Comparison of ENCODE assay signal across 8 mouse cellular contexts in genomic region chr17:35000717-35001451, GRCm38 (mm10). TPM values are rescaled to one million over a fixed set of nuclear protein-coding genes. Genes with fewer than 3 reads are reported as not detected.
DNase-seq lines count a peak whose midpoint lies in the region; ATAC-seq and TF ChIP-seq lines count a peak whose summit lies in the region.

Gene Vars, plus strand, starts transcription at chr17:35000987.

- H3K27me3 ChIP-seq in embryonic facial prominence, embryonic 11.5 days (ENCODE audit: control insufficient read depth, insufficient read depth, low read length), result no peaks in the 10 kb centered on the region
- no peaks in the 10 kb centered on the region for H3K27me3 ChIP-seq in intestine, postnatal 0 days (replicated peaks; ENCODE audit: control insufficient read depth, insufficient read depth, low read length)
- no peaks in the 10 kb centered on the region for H3K27me3 ChIP-seq in midbrain, embryonic 10.5 days (ENCODE audit: low read depth, poor library complexity, severe bottlenecking)

- 0% methylated on average over 83 of the region's 83 CpGs for WGBS in embryonic facial prominence, embryonic 11.5 days
- under 1% methylated on average over 67 of the region's 83 CpGs for WGBS in intestine, postnatal 0 days
- under 1% methylated on average over 83 of the region's 83 CpGs for WGBS in midbrain, embryonic 10.5 days

- H3K9me3 ChIP-seq in embryonic facial prominence, embryonic 11.5 days (replicated peaks; ENCODE audit: control insufficient read depth, low read length), result no peaks in the 10 kb centered on the region
- no peaks in the 10 kb centered on the region for H3K9me3 ChIP-seq in intestine, postnatal 0 days (ENCODE audit: control insufficient read depth)
- no peaks in the 10 kb centered on the region for H3K9me3 ChIP-seq in midbrain, embryonic 10.5 days (replicated peaks)

- peak within 1 kb of the TSS; percentile 89 for H3K4me3 ChIP-seq in embryonic facial prominence, embryonic 11.5 days (ENCODE audit: low read depth, low read length)
- peak within 1 kb of the TSS; percentile 68 for H3K4me3 ChIP-seq in intestine, postnatal 0 days (ENCODE audit: low read depth, low read length)
- H3K4me3 ChIP-seq in midbrain, embryonic 10.5 days, result peak within 1 kb of the TSS; percentile 86

- intact Hi-C loops in left cerebral cortex, postnatal 36 days (cut with DNase I), result loop anchor here (10.0 kb wide), 1 partner anchor 234 kb away; the partner anchor contains the start of genes Atp6v1g2 and Nfkbil1

- H3K9ac ChIP-seq in embryonic facial prominence, embryonic 11.5 days (replicated peaks; ENCODE audit: low read length), result peak within 1 kb of the TSS; percentile 98
- H3K9ac ChIP-seq in intestine, postnatal 0 days (ENCODE audit: low read depth, low read length), result peak within 1 kb of the TSS; percentile 76

- H3K4me1 ChIP-seq in embryonic facial prominence, embryonic 11.5 days (ENCODE audit: control insufficient read depth, insufficient read depth, low read length), result peaks cover 3% of the 10 kb centered on the region; the same call in 1 of the 2 replicates
- H3K4me1 ChIP-seq in intestine, postnatal 0 days (replicated peaks; ENCODE audit: control insufficient read depth, insufficient read depth, low read length), result peaks cover 8% of the 10 kb centered on the region; the same call in 1 of the 2 replicates
- H3K4me1 ChIP-seq in midbrain, embryonic 10.5 days, result peaks cover 72% of the 10 kb centered on the region

- H3K4me2 ChIP-seq in embryonic facial prominence, embryonic 11.5 days (ENCODE audit: low read depth, low read length), result peak within 1 kb of the TSS; percentile 98
- H3K4me2 ChIP-seq in intestine, postnatal 0 days (replicated peaks; ENCODE audit: low read depth), result peak within 1 kb of the TSS; percentile 96

- peaks cover 7% of the 10 kb centered on the region; the same call in 1 of the 2 replicates for H3K36me3 ChIP-seq in embryonic facial prominence, embryonic 11.5 days (replicated peaks; ENCODE audit: control insufficient read depth, insufficient read depth, low read depth, low read length)
- peaks cover 19% of the 10 kb centered on the region for H3K36me3 ChIP-seq in intestine, postnatal 0 days (ENCODE audit: control insufficient read depth, insufficient read depth)
- H3K36me3 ChIP-seq in midbrain, embryonic 10.5 days, result peaks cover 63% of the 10 kb centered on the region

- peak; percentile 88 for ATAC-seq in embryonic facial prominence, embryonic 11.5 days (replicated peaks; ENCODE audit: insufficient number of reproducible peaks, low FRiP score, low TSS enrichment, low read depth)
- ATAC-seq in granulocyte monocyte progenitor cell, adult 5-6 weeks (replicated peaks; ENCODE audit: poor library complexity, severe bottlenecking), result peak; percentile 50
- peak; percentile 80 for ATAC-seq in intestine, postnatal 0 days

- peak; percentile 1; the same call in 1 of the 2 replicates for TF ChIP-seq CTCF in intestine, postnatal 0 days (IDR thresholded peaks at IDR 0.05; ENCODE audit: low read depth)

- H3K27ac ChIP-seq in embryonic facial prominence, embryonic 11.5 days (replicated peaks; ENCODE audit: low read depth, low read length), result peak within 1 kb of the TSS; percentile 96
- H3K27ac ChIP-seq in intestine, postnatal 0 days (ENCODE audit: low read depth, low read length), result peak within 1 kb of the TSS; percentile 93
- peak within 1 kb of the TSS; percentile 98 for H3K27ac ChIP-seq in midbrain, embryonic 10.5 days (replicated peaks)

- DNase-seq in urinary bladder, adult 18-20 months (ENCODE audit: low spot score in 2 of 2), result peak; percentile 82 to 92
- no peak for DNase-seq in urinary bladder, postnatal 10 days (ENCODE audit: low spot score)
- DNase-seq in embryonic facial prominence, embryonic 11.5 days (ENCODE audit: low spot score), result peak; percentile 93
- DNase-seq in left cerebral cortex, postnatal 36 days (ENCODE audit: low spot score in 2 of 2), result peak; percentile 84 to 88
- peak; percentile 98 for DNase-seq in midbrain, embryonic 10.5 days (ENCODE audit: low spot score)
- DNase-seq in right cerebral cortex, postnatal 36 days (ENCODE audit: low spot score in 2 of 2), result peak; percentile 61 to 73

RNA-seq across cellular contexts. Expression of gene Vars, which starts in this region (rescaled TPM):
- 73.9 and 85.2 TPM in 2 replicates for polyA plus RNA-seq in embryonic facial prominence, embryonic 11.5 days (2014; fragmentation: Nextera tagmentation; extraction: Ambion mirVana)
- total RNA-seq in granulocyte monocyte progenitor cell, adult 5-6 weeks (2014; fragmentation: Nextera tagmentation), result 75.6 and 150 TPM in 2 replicates
- total RNA-seq in granulocyte monocyte progenitor cell, adult 5-6 weeks (2017), result 174 and 181 TPM in 2 replicates
- 74.0 and 84.2 TPM in 2 replicates for polyA plus RNA-seq in intestine, postnatal 0 days (2015; fragmentation: Nextera tagmentation; extraction: Ambion mirVana)
- 10 to 100 TPM; 38.2 to 47.2 TPM for total RNA-seq in left cerebral cortex, postnatal 36 days (2021)
- 177 and 210 TPM in 2 replicates for polyA plus RNA-seq in midbrain, embryonic 10.5 days (2016; fragmentation: Nextera tagmentation; extraction: Ambion mirVana)
